Mouse (Mus musculus): ENCODE measurements around the gene Kif6.

DNA sequence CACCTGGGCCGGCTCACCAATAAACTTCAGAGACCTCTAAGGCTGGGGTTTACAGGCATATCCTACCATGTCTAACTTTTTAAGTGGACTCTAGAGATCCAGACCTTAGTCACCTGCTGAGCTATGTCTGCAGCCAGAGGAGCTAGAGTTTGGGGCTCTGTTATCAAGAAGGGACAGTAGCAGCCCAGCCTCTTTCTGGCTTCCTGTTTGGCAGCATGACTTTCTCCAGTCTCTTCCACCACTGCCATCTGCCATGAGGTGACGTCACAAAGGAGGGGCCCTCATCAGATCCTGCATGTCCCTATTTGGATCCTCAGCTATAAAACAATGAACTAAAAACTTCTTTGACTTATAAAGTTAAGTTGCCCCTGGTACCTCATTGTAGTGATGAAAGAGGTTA is 250.7 kb downstream of the Kif6 start:
- no peak for TF ChIP-seq POLR2A (IDR thresholded peaks at IDR 0.05; ENCODE audit: borderline replicate concordance, low read depth, low read length)
- TF ChIP-seq CTCF (IDR thresholded peaks at IDR 0.05; ENCODE audit: low read depth, low read length) = no peak

All from bone marrow macrophage, adult 2 months (primary cell).